Mouse (Mus musculus) hindbrain, postnatal 0 days (tissue): ENCODE results near the gene Rdh1. TPM values are rescaled to one million over a fixed set of nuclear protein-coding genes. Genes with fewer than 3 reads are reported as not detected.
"Not testable (repeated sequence)": the region's sequence is repeated elsewhere in the genome, so short reads cannot be mapped to it uniquely, and the experiment has no call there.

Experiments
- ATAC-seq: fragments of 200-750 bp; cut with Nextera tagmentation; 2 replicates; pipeline ENCODE4 v1.8.0; 2017; ENCODE audit warnings: mild to moderate bottlenecking, moderate TSS enrichment, moderate library complexity
- DNase-seq: peaks from one replicate; pipeline ENCODE4 v3.0.0-alpha.2; 2015; ENCODE audit warnings: low spot score
- H3K27ac ChIP-seq: fragments of 300-500 bp; sonication (generic); 2 replicates; pipeline ENCODE4 v1.5.1; 2014; ENCODE audit warnings: mild to moderate bottlenecking
- H3K27me3 ChIP-seq: fragments of 300-500 bp; sonication (generic); 2 replicates; pipeline ENCODE4 v1.6.1; 2014; ENCODE audit warnings: low read length, mixed read lengths; ENCODE audit not compliant: insufficient read depth
- H3K36me3 ChIP-seq: fragments of 300-500 bp; sonication (generic); 2 replicates; pipeline ENCODE4 v1.6.1; 2014; ENCODE audit warnings: low read length, mixed read lengths; ENCODE audit not compliant: insufficient read depth
- H3K4me1 ChIP-seq: fragments of 300-500 bp; sonication (generic); 2 replicates; pipeline ENCODE4 v1.6.1; 2014; ENCODE audit warnings: antibody characterized with exemption, low read length, mixed read lengths; ENCODE audit not compliant: insufficient read depth
- H3K4me2 ChIP-seq: fragments of 300-500 bp; sonication (generic); 2 replicates; pipeline ENCODE4 v1.6.1; 2014; ENCODE audit warnings: low read depth, mild to moderate bottlenecking, low read length, moderate library complexity, mixed read lengths
- H3K4me3 ChIP-seq: fragments of 300-500 bp; sonication (generic); 2 replicates; pipeline ENCODE4 v1.5.1; 2014; ENCODE audit warnings: low read length
- H3K9ac ChIP-seq: fragments of 300-500 bp; sonication (generic); replicated peaks from 2 replicates; pipeline ENCODE4 v1.6.1; 2014; ENCODE audit warnings: mild to moderate bottlenecking, low read length, moderate library complexity, mixed read lengths
- H3K9me3 ChIP-seq: fragments of 300-500 bp; sonication (generic); 2 replicates; pipeline ENCODE4 v1.6.1; 2016; ENCODE audit warnings: low read length, mixed read lengths
- CTCF ChIP-seq: IDR thresholded peaks from 2 replicates; pipeline ENCODE4 v1.5.1; 2016; ENCODE audit warnings: antibody characterized with exemption, control low read depth, low read depth
- WGBS: fragments of 180-500 bp; shearing (Covaris S2); extraction: QIAGEN DNeasy Blood & Tissue Kit; methylation state at CpG from one replicate; pipeline ENCODE4 v1.1.7; 2014; 5-methylcytosine and 5-hydroxymethylcytosine counted together
- polyA plus RNA-seq: library from polyadenylated mRNA; unstranded; fragments of >200 nt; fragmentation: Nextera tagmentation; extraction: Ambion mirVana; gene quantifications from 2 replicates; pipeline ENCODE4 v1.2.1, GENCODE M21; 2015
- total RNA-seq: library from RNA; depleted of rRNA; stranded (reverse); fragments of >200 nt; gene quantifications from 2 replicates; pipeline ENCODE4 v1.2.3, GENCODE M21; 2014; rRNA removed

The Rdh1 gene
- total and polyA plus RNA-seq, 2 experiments from 2014 or later: not detected

DNA sequence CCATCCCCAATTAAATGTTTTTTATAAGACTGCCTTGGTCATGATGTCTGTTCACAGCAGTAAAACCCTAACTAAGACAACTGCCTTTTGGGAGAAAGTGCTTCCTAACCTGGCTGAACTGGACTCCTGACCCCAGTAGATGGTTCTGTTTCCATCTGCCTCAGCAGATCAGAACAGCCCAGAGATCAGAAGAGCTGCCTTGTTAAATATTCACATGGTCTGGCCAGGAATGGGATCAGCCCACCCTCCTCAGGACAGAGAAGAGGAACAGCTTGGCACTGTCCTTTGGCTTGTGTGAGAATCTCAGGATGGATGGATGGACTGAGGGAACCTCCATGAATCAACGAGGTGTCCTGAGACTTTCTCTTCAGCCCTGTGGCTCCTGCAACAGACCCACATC lies 39.8 kb downstream of the Rdh1 start:
- H3K9ac ChIP-seq: no peak overlapping the region
- no peaks in the 10 kb centered on the region for H3K9me3 ChIP-seq
- no peaks in the 10 kb centered on the region for H3K27me3 ChIP-seq
- H3K4me1 ChIP-seq: no peaks in the 10 kb centered on the region
- 76% methylated on average over 1 of the region's 1 CpGs for WGBS
- no peak for TF ChIP-seq CTCF
- DNase-seq (no peak), ATAC-seq (no peak)
- no peak overlapping the region for H3K27ac ChIP-seq
- H3K4me3 ChIP-seq: no peak overlapping the region
- H3K4me2 ChIP-seq: no peak overlapping the region
- no peaks in the 10 kb centered on the region for H3K36me3 ChIP-seq

DNA sequence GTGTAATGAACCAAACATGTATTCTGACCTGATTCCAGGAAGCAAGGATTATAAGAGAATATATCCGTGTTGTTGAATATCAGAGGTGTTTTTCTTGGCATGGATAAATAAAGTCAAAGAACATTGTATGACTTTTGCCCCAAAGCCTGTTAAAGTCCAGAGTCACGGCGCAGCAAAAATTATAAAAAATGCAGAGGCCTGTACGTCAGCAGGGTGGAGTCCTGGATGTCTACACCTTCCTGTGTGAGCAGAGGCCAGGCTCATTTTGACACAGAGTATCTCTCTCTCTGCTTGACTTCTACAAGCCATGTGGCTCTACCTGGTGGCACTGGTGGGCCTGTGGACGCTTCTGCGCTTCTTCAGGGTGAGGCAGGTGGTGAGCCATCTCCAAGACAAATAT lies 41.4 kb downstream of the Rdh1 start, which contains the start of gene Rdh16:
Gene Rdh16 (plus strand): TSS at position 262 of the 400 bp plus-strand sequence.
- TF ChIP-seq CTCF: no peak
- Histone ChIP-seq H3K9me3 (no peaks in the 10 kb centered on the region), H3K36me3 (no peaks in the 10 kb centered on the region), H3K4me3 (no peak within 1 kb of the TSS), H3K27ac (no peak within 1 kb of the TSS), H3K4me2 (no peak within 1 kb of the TSS), H3K4me1 (no peaks in the 10 kb centered on the region), H3K27me3 (no peaks in the 10 kb centered on the region), H3K9ac (no peak within 1 kb of the TSS)
- ATAC-seq (no peak), DNase-seq (no peak)
- whole genome bisulfite sequencing: 86% methylated on average over 6 of the region's 6 CpGs

DNA sequence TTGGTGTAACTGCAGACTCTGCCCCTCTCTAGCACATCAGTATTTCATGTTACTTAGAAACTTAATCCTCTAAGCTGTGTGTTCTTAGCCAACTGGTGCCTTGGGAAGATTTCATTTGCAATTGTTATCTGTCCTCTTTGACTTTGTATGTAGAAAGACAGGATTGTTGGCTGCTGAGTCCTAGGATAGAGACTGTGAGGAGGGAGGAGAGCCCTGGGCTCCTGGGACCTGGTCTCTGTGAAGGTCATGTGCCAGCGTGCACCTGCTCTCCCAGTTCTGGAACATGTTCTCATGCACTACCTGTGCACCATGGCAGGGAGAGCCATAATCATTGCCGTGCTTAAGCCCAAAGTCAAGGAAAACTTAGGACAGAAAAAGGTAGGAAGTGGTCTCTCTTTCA lies 42.1 kb downstream of the Rdh1 start:
- no peak overlapping the region for H3K27ac ChIP-seq
- no peaks in the 10 kb centered on the region for H3K27me3 ChIP-seq
- 87% methylated on average over 2 of the region's 2 CpGs for WGBS
- H3K4me3 ChIP-seq: no peak overlapping the region
- no peaks in the 10 kb centered on the region for H3K9me3 ChIP-seq
- H3K4me2 ChIP-seq: no peak overlapping the region
- H3K9ac ChIP-seq: no peak overlapping the region
- no peaks in the 10 kb centered on the region for H3K36me3 ChIP-seq
- DNase-seq: no peak
- ATAC-seq: no peak
- TF ChIP-seq CTCF: no peak
- no peaks in the 10 kb centered on the region for H3K4me1 ChIP-seq

DNA sequence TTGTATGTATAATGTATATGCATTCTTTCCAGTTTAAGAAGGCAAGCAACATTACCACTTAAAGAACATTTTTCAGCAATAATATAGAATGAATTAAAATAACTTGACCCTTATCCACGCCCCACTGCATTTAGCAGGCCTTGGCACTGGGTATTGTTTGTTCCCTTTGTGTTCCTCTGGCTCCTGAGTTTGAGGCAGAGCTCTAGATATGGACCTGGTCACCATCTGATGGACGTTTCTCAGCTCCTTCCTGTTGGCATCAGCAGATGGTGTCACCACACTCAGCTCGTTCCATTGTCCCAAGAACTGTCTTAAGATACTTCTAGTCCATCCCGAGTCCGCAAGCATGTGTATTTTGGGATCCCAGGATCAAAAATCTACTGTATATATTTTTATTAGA lies 42.7 kb downstream of the Rdh1 start:
- WGBS: 82% methylated on average over 5 of the region's 5 CpGs
- no peak for ATAC-seq
- no peak overlapping the region for H3K9ac ChIP-seq
- TF ChIP-seq CTCF: no peak
- H3K9me3 ChIP-seq: no peaks in the 10 kb centered on the region
- no peaks in the 10 kb centered on the region for H3K4me1 ChIP-seq
- DNase-seq: no peak
- H3K4me3 ChIP-seq: no peak overlapping the region
- no peak overlapping the region for H3K27ac ChIP-seq
- no peaks in the 10 kb centered on the region for H3K36me3 ChIP-seq
- H3K4me2 ChIP-seq: no peak overlapping the region
- H3K27me3 ChIP-seq: no peaks in the 10 kb centered on the region

DNA sequence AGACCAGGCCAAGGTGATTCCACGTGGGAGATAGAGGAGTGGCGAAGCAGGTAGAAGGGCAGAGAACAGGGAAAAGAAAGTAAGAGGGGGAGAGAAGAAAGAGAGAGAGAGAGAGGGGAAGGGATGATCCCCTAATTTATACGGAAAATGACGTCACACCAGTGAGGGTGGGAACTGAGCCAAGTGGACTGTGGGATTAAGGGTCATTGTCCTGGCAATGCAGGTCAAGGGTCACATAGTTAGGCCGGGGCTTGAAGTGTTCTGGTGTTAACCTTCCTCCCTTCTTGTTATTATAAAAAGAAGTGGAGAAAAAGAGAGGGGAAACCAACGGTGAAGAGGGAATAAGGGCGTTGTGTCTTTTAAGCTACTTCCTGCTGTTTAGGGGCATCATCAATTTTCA lies 44.9 kb downstream of the Rdh1 start:
- H3K4me2 ChIP-seq: no peak overlapping the region
- H3K27me3 ChIP-seq: no peaks in the 10 kb centered on the region
- H3K9ac ChIP-seq: no peak overlapping the region
- no peak for DNase-seq
- no peak for TF ChIP-seq CTCF
- 57% methylated on average over 7 of the region's 7 CpGs for WGBS
- no peaks in the 10 kb centered on the region for H3K4me1 ChIP-seq
- no peaks in the 10 kb centered on the region for H3K9me3 ChIP-seq
- H3K4me3 ChIP-seq: no peak overlapping the region
- H3K27ac ChIP-seq: no peak overlapping the region
- no peak for ATAC-seq
- no peaks in the 10 kb centered on the region for H3K36me3 ChIP-seq

DNA sequence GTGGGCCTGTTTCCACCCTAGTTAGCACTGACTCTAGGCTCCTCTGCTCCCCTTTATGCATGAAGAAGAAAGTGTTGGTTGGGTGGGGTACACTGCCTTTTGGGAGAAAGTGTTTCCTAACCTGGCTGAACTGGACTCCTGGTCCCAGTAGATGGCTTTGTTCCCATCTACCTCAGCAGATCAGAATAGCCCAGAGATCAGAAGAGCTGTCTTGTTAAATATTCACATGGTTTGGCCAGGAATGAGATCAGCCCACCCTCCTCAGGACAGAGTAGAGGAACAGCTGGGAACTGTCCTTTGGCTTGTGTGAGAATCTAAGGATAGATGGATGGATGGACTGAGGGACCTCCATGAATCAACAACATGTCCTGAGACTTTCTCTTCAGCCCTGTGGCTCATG lies 56.4 kb downstream of the Rdh1 start:
- Histone ChIP-seq H3K4me2 (no peak overlapping the region), H3K27ac (no peak overlapping the region), H3K27me3 (no peaks in the 10 kb centered on the region), H3K36me3 (no peaks in the 10 kb centered on the region), H3K9me3 (0 out of 2 replicates have a peak, but pooled peaks cover 2% of the 10 kb centered on the region), H3K4me3 (no peak overlapping the region), H3K9ac (no peak overlapping the region), H3K4me1 (no peaks in the 10 kb centered on the region)
- DNase-seq (no peak), ATAC-seq (no peak)
- TF ChIP-seq CTCF: no peak

DNA sequence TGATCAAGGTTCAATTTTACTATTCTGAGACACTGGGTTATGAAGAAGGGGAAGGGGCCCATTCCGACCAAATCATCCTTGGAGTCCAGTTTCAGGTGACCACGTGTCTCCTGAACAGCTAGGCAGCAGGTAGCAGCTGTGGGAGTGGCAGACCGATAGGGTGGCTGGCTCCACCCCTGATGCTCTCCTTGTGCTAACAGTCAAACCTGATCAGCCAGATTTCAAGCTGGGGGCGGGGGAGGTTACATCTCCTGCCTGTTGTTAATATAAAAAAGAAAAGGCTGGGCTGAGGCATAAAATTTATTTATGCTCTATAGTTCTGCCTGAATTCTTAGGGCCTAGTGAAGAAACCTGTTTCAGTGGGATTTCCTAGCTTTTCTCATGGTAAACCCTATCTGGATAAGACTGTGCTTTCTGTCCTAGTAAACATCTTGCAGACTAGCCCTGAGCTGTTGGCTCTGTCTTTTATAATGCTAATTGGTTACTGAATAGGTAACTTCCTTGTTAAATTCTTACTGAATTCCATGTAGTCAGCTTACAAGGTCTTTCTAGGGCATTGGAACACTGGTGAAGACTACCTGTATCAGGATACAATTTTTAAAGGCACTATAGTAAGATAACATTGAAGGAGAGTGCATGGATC lies 57.9 kb downstream of the Rdh1 start:
- DNase-seq, H3K4me2 ChIP-seq, H3K4me3 ChIP-seq, H3K27ac ChIP-seq, ATAC-seq, H3K27me3 ChIP-seq, H3K9me3 ChIP-seq, H3K9ac ChIP-seq, H3K4me1 ChIP-seq, H3K36me3 ChIP-seq: not testable (repeated sequence)
- WGBS: 82% methylated on average over 4 of the region's 4 CpGs

Other genes starting within 250 kb of the Rdh1 start
- 11.0 and 21.9 TPM in 2 replicates for gene Ndufa4l2, start 244.8 kb upstream of the Rdh1 start, total RNA-seq
- gene Ndufa4l2, start 244.8 kb upstream of the Rdh1 start, polyA plus RNA-seq: 16.7 and 17.4 TPM in 2 replicates
- 66.1 and 91.1 TPM in 2 replicates for gene Shmt2, start 237.3 kb upstream of the Rdh1 start, total RNA-seq
- gene Shmt2, start 237.3 kb upstream of the Rdh1 start, polyA plus RNA-seq: 49.7 and 49.9 TPM in 2 replicates
- gene Nxph4, start 225.2 kb upstream of the Rdh1 start, total RNA-seq: 26.0 and 33.5 TPM in 2 replicates
- 134 and 146 TPM in 2 replicates for gene Nxph4, start 225.2 kb upstream of the Rdh1 start, polyA plus RNA-seq
- 245 TPM in 2 replicates for gene Lrp1, start 138.6 kb upstream of the Rdh1 start, total RNA-seq
- 73.7 and 75.5 TPM in 2 replicates for gene Lrp1, start 138.6 kb upstream of the Rdh1 start, polyA plus RNA-seq
- 5.3 and 9.5 TPM in 2 replicates for gene Stat6, start 116.7 kb upstream of the Rdh1 start, total RNA-seq
- 4.7 and 5.3 TPM in 2 replicates for gene Stat6, start 116.7 kb upstream of the Rdh1 start, polyA plus RNA-seq
- 2.8 and 4.1 TPM in 2 replicates for gene Nemp1, start 92.8 kb upstream of the Rdh1 start, total RNA-seq
- 2.2 and 3.0 TPM in 2 replicates for gene Nemp1, start 92.8 kb upstream of the Rdh1 start, polyA plus RNA-seq
- gene Nab2, start 91.2 kb upstream of the Rdh1 start, total RNA-seq: 3.5 and 4.1 TPM in 2 replicates
- gene Nab2, start 91.2 kb upstream of the Rdh1 start, polyA plus RNA-seq: 1.1 and 1.6 TPM in 2 replicates
- gene Myo1a, start 54.6 kb upstream of the Rdh1 start, total RNA-seq: 0.21 and 0.36 TPM in 2 replicates
- 0.50 and 0.53 TPM in 2 replicates for gene Myo1a, start 54.6 kb upstream of the Rdh1 start, polyA plus RNA-seq
- gene Tac2, start 35.2 kb upstream of the Rdh1 start, total RNA-seq: 2.3 and 5.4 TPM in 2 replicates
- gene Tac2, start 35.2 kb upstream of the Rdh1 start, polyA plus RNA-seq: 5.6 and 6.7 TPM in 2 replicates
- 9.9 and 11.5 TPM in 2 replicates for gene Zbtb39, start 20.2 kb upstream of the Rdh1 start, total RNA-seq
- gene Zbtb39, start 20.2 kb upstream of the Rdh1 start, polyA plus RNA-seq: 2.4 and 2.5 TPM in 2 replicates
- 1.9 and 2.9 TPM in 2 replicates for gene Gpr182, start 8.0 kb upstream of the Rdh1 start, total RNA-seq
- gene Gpr182, start 8.0 kb upstream of the Rdh1 start, polyA plus RNA-seq: 2.3 TPM in 2 replicates
- gene Rdh16f1, start 66 bp downstream of the Rdh1 start, total RNA-seq: not detected in 2 replicates
- gene Rdh16f1, start 66 bp downstream of the Rdh1 start, polyA plus RNA-seq: 0.50 and 0.54 TPM in 2 replicates
- gene Rdh9, start 16.7 kb downstream of the Rdh1 start, total RNA-seq: 0.37 and 0.50 TPM in 2 replicates
- gene Rdh9, start 16.7 kb downstream of the Rdh1 start, polyA plus RNA-seq: 0.09 and 0.16 TPM in 2 replicates
- gene Rdh16, start 41.4 kb downstream of the Rdh1 start, total RNA-seq: 0.37 TPM in 1 of 2 replicates, not detected in the other
- 0.06 TPM in 1 of 2 replicates, not detected in the other for gene Rdh16, start 41.4 kb downstream of the Rdh1 start, polyA plus RNA-seq
- not detected in 2 replicates for gene Rdh19, start 90.2 kb downstream of the Rdh1 start, total RNA-seq
- gene Rdh19, start 90.2 kb downstream of the Rdh1 start, polyA plus RNA-seq: not detected in 2 replicates
- gene Rdh16f2, start 106.8 kb downstream of the Rdh1 start, total RNA-seq: not detected in 2 replicates
- gene Rdh16f2, start 106.8 kb downstream of the Rdh1 start, polyA plus RNA-seq: not detected in 2 replicates
- gene Rdh7, start 129.1 kb downstream of the Rdh1 start, total RNA-seq: not detected in 2 replicates
- not detected in 2 replicates for gene Rdh7, start 129.1 kb downstream of the Rdh1 start, polyA plus RNA-seq
- gene Sdr9c7, start 138.8 kb downstream of the Rdh1 start, total RNA-seq: not detected in 2 replicates
- gene Sdr9c7, start 138.8 kb downstream of the Rdh1 start, polyA plus RNA-seq: not detected in 2 replicates
- not detected in 2 replicates for gene Hsd17b6, start 247.9 kb downstream of the Rdh1 start, total RNA-seq
- not detected in 2 replicates for gene Hsd17b6, start 247.9 kb downstream of the Rdh1 start, polyA plus RNA-seq